Mouse (Mus musculus) thymus, postnatal 25 days (tissue): ENCODE data around the gene Emc7.
A peak's percentile ranks its signal among the peaks of the same experiment; 100 is the strongest.
"Not testable (repeated sequence)": the region's sequence is repeated elsewhere in the genome, so short reads cannot be mapped to it uniquely, and the experiment has no call there.

Source experiments
- DNase-seq: peaks from one replicate; pipeline ENCODE4 v3.0.0; 2022

The Emc7 gene

GRCm38 (mm10) chr2:112454862-112455564 is at the start of gene Emc7:
TSS of gene Emc7 (plus strand) at chr2:112454997.
- peak; percentile 96 for DNase-seq

- DNase-seq = no peak
These were observed 47.8 kb upstream of the Emc7 start for GRCm38 (mm10) chr2:112407030-112407429.

GRCm38 (mm10) chr2:112425308-112425707 is 29.5 kb upstream of the Emc7 start:
- no peak for DNase-seq

- not testable (repeated sequence) for DNase-seq
These were observed 26.3 kb upstream of the Emc7 start for GRCm38 (mm10) chr2:112428534-112428933.

- no peak for DNase-seq
These were observed 25.1 kb upstream of the Emc7 start for GRCm38 (mm10) chr2:112429665-112430064.

GRCm38 (mm10) chr2:112430403-112430802 is 24.4 kb upstream of the Emc7 start:
- DNase-seq = no peak

GRCm38 (mm10) chr2:112432523-112432922 is 22.3 kb upstream of the Emc7 start:
- no peak for DNase-seq

- no peak for DNase-seq
These were observed 21.4 kb upstream of the Emc7 start for GRCm38 (mm10) chr2:112433359-112433758.

GRCm38 (mm10) chr2:112436292-112436691 is 18.5 kb upstream of the Emc7 start:
- no peak for DNase-seq

- no peak for DNase-seq
These were observed 17.2 kb upstream of the Emc7 start for GRCm38 (mm10) chr2:112437589-112437988.

- no peak for DNase-seq
These were observed 11.3 kb upstream of the Emc7 start for GRCm38 (mm10) chr2:112443491-112443890.

- no peak for DNase-seq
These were observed 9.3 kb upstream of the Emc7 start for GRCm38 (mm10) chr2:112445511-112445910.

- DNase-seq = not testable (repeated sequence)
These were observed 6.8 kb upstream of the Emc7 start for GRCm38 (mm10) chr2:112448046-112448445.

- DNase-seq = no peak
These were observed 6.2 kb upstream of the Emc7 start for GRCm38 (mm10) chr2:112448510-112449059.

GRCm38 (mm10) chr2:112449597-112450296 is 5.0 kb upstream of the Emc7 start:
- DNase-seq = peak; percentile 19

GRCm38 (mm10) chr2:112452513-112452912 is 2.3 kb upstream of the Emc7 start:
- not testable (repeated sequence) for DNase-seq

GRCm38 (mm10) chr2:112454125-112454861 is 504 bp upstream of the Emc7 start:
- DNase-seq = no peak

GRCm38 (mm10) chr2:112460557-112460956 is 5.8 kb downstream of the Emc7 start:
- DNase-seq = no peak

GRCm38 (mm10) chr2:112469542-112469941 is 14.7 kb downstream of the Emc7 start:
- DNase-seq = no peak

GRCm38 (mm10) chr2:112470961-112471381 is 16.2 kb downstream of the Emc7 start:
- no peak for DNase-seq

- DNase-seq = no peak
These were observed 17.3 kb downstream of the Emc7 start for GRCm38 (mm10) chr2:112472076-112472475.

GRCm38 (mm10) chr2:112474997-112475724 is 20.4 kb downstream of the Emc7 start:
- DNase-seq = no peak

GRCm38 (mm10) chr2:112476554-112476953 is 21.8 kb downstream of the Emc7 start:
- no peak for DNase-seq
